Mouse (Mus musculus): ENCODE results near the gene Neurod1.

The Neurod1 gene

DNA sequence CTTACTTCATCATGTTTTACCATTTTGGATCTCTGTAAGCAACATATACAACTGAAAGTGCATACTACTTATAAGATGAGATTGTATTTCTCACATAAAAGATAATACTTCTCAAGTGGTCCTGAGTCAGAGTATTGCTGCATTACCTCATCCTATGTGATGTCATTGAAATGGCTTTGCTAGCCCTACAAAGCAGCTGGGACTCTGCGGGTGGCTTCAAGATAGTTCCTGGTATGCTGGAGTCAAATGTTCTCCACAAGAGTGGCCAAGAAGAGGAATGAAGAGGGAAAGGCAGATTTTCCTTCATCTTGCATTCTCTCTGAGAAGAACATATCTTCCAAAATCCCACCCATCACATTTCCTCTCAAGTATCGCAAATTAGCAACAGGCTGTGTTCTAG is 13.2 kb downstream of the Neurod1 start:
- DNase-seq (ENCODE audit: low read depth), result no peak

DNA sequence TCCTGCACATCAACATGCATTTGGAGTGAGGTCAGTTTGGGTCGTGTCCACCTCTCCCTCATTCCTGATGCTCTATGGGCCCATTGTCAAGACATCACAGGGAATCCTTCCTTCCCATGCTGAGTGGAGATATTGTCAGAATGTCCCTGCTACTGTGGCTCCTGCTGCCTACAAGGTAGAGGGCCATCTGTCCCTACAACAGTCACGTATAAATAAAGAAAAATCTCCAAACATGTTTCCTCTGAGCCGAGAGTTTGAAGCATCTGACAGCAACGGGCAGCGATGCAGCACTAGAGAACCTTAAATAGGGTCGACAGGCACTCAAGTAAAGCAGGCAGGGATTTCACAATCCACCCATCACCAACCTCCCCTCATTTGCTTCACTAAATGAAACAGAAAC is 13.6 kb downstream of the Neurod1 start:
- DNase-seq (ENCODE audit: low read depth), result no peak

DNA sequence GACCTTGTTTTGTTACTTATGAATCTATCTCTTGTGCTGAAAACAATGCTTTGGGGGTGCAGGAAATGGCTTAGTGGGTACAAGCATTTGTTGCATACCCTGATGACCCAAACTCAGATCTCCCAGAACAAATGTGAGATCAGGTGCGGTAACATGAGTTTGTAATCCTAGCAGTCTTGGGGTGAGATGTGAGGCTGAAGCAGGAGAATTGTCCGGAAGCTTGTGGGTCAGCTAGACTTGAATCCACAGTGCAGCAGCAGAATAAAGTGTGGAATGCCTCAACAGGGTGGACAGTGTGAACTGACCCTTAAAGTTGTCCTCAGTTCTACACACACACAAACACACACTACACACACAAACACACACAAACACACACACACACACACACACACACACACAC is 14.3 kb downstream of the Neurod1 start:
- DNase-seq (ENCODE audit: low read depth), result no peak

DNA sequence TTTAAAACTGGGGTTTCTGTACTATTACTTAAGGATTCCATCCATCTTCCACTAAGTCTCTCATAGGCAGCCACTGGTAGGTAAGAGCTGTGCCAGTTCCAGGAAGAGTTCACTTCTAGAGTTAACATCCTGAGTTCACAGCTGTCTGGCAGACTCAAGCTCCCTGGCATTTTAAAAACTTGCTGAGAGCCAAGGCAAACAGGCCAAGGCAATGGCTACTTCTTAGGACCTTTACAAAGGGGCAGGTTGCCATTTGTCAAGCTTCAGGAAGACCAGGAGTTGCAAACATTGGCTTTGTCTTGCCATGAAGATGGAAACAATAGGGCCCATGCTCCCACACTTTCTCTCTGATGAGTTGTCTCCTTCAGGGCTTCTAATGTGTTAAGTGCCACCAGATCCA is 26.5 kb downstream of the Neurod1 start:
- no peak for DNase-seq (ENCODE audit: low read depth)

GRCm38 (mm10) chr2:79429650-79430049 is 26.9 kb downstream of the Neurod1 start:
- no peak for DNase-seq (ENCODE audit: low read depth)

GRCm38 (mm10) chr2:79429108-79429507 is 27.4 kb downstream of the Neurod1 start:
- DNase-seq (ENCODE audit: low read depth), result no peak

- no peak for DNase-seq (ENCODE audit: low read depth)
Measured at GRCm38 (mm10) chr2:79428569-79429104, 27.9 kb downstream of the Neurod1 start.

DNA sequence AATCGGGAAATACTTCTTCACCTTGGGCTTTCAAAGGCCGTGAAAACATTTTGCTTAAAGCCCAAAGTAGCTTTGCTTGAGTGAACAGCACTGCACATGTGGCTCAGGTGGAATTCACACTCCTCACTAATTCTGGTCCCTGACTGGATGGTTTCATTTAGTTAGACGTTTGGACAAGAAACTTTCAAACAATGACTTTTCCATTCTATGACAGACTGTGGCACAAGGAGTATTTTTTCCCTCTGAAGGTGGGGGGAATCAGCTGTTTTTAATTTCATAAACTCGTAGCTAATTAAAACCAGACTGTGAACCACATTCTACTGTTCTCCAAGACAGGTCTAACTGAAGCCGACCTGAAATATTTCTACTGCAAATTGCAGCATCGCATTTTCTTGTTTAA is 28.5 kb downstream of the Neurod1 start:
- DNase-seq (ENCODE audit: low read depth), result no peak

DNA sequence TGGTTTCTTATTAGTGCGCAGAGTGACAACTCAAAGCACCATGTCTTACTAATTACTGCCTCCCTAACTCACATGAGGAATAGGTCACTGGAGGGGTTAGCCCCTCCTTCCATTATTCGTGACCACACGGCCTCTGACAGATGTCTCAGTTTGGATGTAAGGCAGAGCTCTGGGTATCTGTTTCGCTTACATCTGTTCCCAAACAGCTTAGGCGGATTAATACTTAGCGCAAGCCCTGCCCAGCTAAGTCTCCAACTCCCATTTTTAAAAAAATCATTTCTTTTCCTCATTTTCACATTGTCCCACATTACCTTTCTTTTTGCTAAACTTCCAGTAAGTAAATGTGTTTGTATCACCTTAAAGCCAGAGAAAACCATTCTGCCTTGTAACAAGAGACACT is 34.9 kb downstream of the Neurod1 start:
- no peak for DNase-seq (ENCODE audit: low read depth)

DNA sequence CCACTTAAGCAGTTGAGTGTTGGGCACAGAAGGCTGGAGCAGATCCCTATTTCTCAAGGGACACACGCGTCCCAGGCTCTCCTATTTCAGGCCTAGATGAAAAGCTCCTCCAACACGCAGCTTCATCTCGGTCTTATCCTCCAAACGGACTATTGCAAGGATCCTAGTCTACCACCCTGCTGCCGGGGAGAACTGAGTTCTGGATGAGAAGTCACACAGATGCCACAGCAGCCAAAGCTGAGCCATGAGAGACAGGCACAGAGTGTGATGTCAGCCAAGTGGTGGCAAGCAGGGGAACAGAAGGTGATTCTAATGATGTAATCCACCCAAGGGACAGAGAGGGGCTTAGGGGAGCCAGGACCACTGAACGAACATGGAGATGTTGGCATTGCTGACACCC is 42.0 kb downstream of the Neurod1 start:
- no peak for DNase-seq (ENCODE audit: low read depth)

GRCm38 (mm10) chr2:79410903-79411255 is 45.7 kb downstream of the Neurod1 start:
- no peak for DNase-seq (ENCODE audit: low read depth)

GRCm38 (mm10) chr2:79410247-79410902 is 46.2 kb downstream of the Neurod1 start:
- DNase-seq (ENCODE audit: low read depth), result no peak

GRCm38 (mm10) chr2:79405661-79406405 is 50.7 kb downstream of the Neurod1 start:
- no peak for DNase-seq (ENCODE audit: low read depth)
